Mouse (Mus musculus) heart, postnatal 14 days (tissue): ENCODE measurements around the gene Rhno1. TPM values are rescaled to one million over a fixed set of nuclear protein-coding genes. Genes with fewer than 3 reads are reported as not detected.
"Not testable (repeated sequence)": the region's sequence is repeated elsewhere in the genome, so short reads cannot be mapped to it uniquely, and the experiment has no call there.

Source experiments
- DNase-seq, 2 experiments: peaks; one replicate each; pipeline ENCODE4 v3.0.0; 2021 to 2022
- intact Hi-C: fragments of 180-260 bp; cut with DNase I; formaldehyde crosslinking; loops from one replicate; pipeline ENCODE4 v1.15.1; 2025
- long read RNA-seq, 2 experiments: library from polyadenylated mRNA; stranded (forward); transcript quantifications; one replicate each; pipeline ENCODE4 v2.0.0; 2021
- total RNA-seq, 2 experiments: library from RNA; stranded (reverse); gene quantifications; 2 replicates each; pipeline ENCODE4 v1.2.3; 2021

Rhno1 gene
- 10 to 100 TPM; 10.3 to 12.9 TPM for total RNA-seq
- long read RNA-seq, experiment 1, partial matches to known transcripts: 2 of 13 reads
- long read RNA-seq, experiment 1, other reads (novel, unspliced or antisense): 2 of 13 reads
- long read RNA-seq, experiment 2, partial matches to known transcripts: 1 of 5 reads
- long read RNA-seq, experiment 2, other reads (novel, unspliced or antisense): 1 of 5 reads

GRCm38 (mm10) chr6:128362381-128363006, at the start of gene Rhno1, which contains the start of gene Foxm1:
Gene Rhno1 (minus strand): TSS chr6:128362911.
Gene Foxm1 (plus strand): TSS chr6:128362967.
- intact Hi-C loops: no loop called here
- peak; percentile 87 to 88 for DNase-seq

- intact Hi-C loops: loop anchor here (1.0 to 5.0 kb wide), 3 partner anchors 30 to 174 kb away; no protein-coding TSS in a partner anchor
- peak; percentile 77 to 85 for DNase-seq
These were observed 48.4 kb upstream of the Rhno1 start for GRCm38 (mm10) chr6:128411115-128411514.

DNA sequence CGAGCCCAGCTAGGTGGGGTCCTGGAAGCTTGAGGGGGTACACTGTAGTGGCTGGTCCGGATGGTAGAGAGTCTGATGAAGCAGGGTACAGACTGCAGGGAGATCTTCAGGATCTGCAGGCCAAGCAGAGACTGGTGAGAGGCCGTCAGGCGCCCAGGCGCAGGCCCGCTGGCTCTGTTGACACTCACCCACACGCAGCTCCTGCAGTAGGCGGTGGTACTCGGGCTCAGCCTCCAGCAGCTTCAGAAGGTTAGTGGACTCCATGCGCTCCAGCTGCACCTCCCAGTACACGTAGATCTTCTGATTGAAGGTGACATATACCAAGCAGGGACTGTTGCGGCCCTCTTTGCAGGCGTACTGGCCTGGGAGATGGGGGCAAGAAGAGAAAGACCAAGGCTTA, 47.6 kb upstream of the Rhno1 start:
- no peak for DNase-seq
- intact Hi-C loops: loop anchor here (2.0 to 5.0 kb wide), 2 partner anchors 30 to 173 kb away; no protein-coding TSS in a partner anchor

DNA sequence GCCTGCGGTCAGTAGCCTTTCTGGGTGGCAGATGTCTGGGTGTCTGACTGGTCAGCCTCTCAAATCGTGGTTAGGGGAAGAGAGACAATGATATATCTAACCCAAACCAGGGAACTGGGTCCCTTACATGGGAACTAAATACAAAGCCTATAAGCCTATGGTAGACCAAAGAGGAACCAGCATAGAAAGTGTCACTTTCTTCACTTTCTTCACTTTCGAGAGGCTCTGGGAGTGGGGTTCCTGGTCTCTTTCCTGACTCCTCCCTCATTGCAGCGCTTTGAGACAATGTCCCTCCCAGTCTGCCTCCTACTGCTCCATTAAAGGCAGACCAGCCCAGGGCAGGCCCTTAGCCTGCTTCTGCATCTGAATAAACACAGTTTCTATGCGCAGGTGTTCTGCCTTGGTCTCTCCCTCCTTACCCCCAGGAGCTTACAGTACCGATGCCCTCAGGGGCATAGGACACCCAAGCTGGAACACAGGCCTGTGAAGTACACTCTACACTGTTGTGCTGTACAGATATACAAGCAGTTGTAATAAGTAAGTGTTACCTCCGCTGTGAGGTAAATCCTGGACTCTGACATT, 45.9 kb upstream of the Rhno1 start:
- DNase-seq: no peak
- intact Hi-C loops: loop anchor here (5.0 kb wide), 1 partner anchor 36 kb away; no protein-coding TSS in a partner anchor

DNA sequence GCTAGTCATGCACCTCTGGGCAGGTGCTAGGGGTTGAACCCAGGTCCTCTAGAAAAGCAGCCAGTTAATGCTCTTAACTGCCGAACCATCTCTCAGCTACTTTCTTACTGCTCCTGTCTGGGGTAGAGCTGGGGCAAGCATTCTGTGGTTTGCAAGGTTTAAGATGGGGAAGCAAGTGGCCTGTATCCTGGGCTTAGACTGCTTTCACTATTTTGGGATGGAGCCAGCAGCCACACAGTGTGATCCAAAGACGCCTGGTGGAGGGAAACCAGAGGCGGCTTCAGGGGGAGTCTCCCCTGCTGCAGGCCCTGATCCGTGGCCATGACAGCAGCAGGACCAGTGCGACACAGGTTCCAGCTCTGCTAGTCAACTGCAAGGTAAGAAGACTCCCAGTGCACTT, 42.0 kb upstream of the Rhno1 start:
- DNase-seq: peak in 1 of 2 experiments; percentile 16
- intact Hi-C loops: loop anchor here (5.0 kb wide), 1 partner anchor 32 kb away; no protein-coding TSS in a partner anchor

DNA sequence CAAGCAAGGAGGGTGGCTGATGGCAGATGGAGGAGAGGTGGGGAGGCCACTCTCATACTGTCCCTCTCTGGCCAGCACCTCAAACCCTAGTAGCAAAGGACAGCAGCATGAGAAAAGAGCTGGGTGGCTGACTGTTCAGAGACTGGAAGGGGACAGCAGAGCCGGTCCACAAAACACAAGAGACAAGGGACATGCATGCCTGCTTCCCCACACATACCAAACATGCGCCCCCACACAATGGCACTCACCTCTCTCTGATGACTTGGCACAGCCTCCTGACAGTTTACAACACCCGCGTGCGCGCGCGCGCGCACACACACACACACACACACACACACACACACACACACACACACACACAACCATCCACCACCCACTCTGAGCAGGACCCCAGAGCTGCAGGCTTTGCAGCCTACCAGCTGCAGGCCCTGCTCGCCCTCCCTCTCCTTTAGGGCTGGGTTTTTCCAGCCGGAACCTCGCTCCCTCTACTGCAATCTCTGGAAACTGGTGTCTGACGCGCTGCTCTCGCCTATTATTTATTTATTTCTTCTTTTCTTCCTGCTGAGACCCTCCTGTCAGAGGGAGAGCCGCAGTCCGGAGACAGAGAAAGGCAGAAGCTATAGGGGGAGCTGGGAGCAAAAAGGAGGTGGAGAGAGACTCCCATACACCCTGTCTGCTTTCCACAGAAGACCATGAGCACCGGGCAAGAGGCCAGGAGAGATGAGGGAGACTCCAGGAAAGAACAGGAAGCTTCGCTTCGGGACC, 36.9 kb upstream of the Rhno1 start:
- intact Hi-C loops: no loop called here
- DNase-seq: peak; percentile 16 to 42

DNA sequence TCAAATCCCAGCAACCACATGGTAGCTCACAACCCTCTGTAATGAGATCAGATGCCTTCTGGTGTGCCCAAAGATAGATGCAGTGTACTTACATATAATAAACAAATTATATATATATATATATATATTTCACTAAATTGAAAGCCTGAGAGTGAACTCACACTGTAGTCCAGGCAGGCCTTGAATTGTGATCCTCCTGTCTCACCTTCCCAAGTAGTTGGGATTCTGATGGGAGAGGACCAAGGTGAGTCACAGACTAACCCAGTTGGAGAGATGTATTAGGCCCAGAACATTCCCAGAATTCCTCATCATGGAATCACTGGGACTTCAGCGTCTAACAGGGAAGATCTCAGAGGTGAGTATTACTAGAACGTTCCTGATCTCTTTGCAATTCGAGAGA, 36.3 kb upstream of the Rhno1 start, which contains the start of gene Nrip2:
Gene Nrip2 (plus strand): TSS at position 301 of the 400 bp plus-strand sequence.
- DNase-seq: no peak
- intact Hi-C loops: no loop called here

DNA sequence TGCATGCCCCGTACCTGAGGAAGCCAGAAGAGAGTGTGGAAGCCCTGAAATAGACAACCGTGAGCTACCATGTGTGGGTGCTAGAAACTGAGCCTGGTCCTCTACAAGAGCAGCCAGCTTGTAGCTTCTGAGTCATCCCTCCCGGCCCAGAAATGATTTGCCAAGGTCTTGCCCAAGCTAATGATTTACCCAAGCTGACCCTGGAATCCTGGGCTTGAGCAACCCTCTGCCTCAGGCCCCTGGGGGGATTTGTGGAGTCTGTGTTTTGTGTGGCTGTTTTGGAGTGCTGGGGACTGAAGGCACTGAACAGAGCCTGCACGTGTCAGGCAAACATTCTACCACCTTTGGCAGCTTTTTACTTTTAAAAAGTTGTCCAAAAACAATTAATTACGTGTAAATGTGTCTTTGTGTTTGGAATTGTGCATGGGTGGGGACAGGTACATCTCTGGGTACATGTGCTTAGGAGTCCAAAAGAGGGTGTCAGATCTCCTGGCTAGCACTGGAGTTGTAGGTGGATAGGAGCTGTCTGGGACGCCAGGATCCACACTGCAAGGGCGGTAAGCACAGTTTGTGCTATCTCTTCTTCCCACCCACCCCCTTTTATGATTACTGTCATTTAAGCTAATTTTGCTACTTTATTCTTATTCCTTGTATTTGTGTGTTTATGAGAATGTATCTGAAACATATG, 35.0 kb upstream of the Rhno1 start:
- intact Hi-C loops: no loop called here
- DNase-seq: no peak

GRCm38 (mm10) chr6:128390683-128391082, 28.0 kb upstream of the Rhno1 start:
- intact Hi-C loops: no loop called here
- DNase-seq: no peak

GRCm38 (mm10) chr6:128389185-128389584, 26.5 kb upstream of the Rhno1 start:
- intact Hi-C loops: no loop called here
- no peak for DNase-seq

DNA sequence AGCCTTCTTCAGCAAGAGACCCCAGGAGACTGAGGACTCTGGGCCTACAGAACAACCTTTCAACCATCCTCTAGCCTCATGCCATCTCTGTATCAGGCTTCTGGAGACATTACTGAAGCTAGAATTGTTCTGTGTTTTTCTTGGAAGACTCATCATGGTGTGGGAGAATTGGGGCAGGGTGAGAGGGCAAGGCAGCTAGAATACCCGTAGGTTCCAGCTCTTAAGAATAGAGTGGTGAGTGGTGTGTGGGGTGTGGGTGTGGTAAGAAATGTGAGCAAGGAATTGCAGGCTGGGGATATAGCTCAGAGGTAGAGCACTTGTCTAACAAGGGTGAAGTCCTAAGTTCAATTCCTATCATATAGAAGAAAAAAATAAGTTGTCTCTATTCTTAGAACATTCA, 22.3 kb upstream of the Rhno1 start:
- intact Hi-C loops: no loop called here
- DNase-seq: no peak

- DNase-seq: no peak
- intact Hi-C loops: no loop called here
These were observed 21.0 kb upstream of the Rhno1 start for GRCm38 (mm10) chr6:128383752-128384151.

- DNase-seq: no peak
- intact Hi-C loops: loop anchor here (2.0 kb wide), 1 partner anchor 30 kb away; no protein-coding TSS in a partner anchor
These were observed 18.5 kb upstream of the Rhno1 start for GRCm38 (mm10) chr6:128381254-128381653.

GRCm38 (mm10) chr6:128380594-128381167, 18.0 kb upstream of the Rhno1 start:
- DNase-seq: not testable (repeated sequence)
- intact Hi-C loops: loop anchor here (2.0 kb wide), 1 partner anchor 30 kb away; no protein-coding TSS in a partner anchor

DNA sequence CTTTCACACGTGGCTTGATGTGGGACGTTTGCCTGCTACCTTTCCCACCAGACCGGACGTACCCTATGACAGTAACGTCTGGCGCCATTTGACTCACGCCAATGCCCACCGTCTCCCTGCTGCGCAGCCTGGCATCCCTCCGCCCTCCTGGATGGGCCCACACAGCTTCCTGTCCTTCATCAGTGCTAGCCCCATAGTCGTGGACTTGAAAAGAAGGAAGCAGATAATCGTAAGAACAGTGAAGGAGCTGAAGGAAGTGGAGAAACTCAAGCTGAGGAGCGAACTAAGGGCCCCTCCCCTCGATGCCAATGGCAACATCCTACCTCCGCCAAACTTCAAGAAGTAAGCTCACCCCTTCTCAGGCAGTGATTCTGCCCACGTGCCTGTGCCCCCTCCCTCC, 16.9 kb upstream of the Rhno1 start:
- no peak for DNase-seq
- intact Hi-C loops: loop anchor here (2.0 kb wide), 1 partner anchor 31 kb away; no protein-coding TSS in a partner anchor

DNA sequence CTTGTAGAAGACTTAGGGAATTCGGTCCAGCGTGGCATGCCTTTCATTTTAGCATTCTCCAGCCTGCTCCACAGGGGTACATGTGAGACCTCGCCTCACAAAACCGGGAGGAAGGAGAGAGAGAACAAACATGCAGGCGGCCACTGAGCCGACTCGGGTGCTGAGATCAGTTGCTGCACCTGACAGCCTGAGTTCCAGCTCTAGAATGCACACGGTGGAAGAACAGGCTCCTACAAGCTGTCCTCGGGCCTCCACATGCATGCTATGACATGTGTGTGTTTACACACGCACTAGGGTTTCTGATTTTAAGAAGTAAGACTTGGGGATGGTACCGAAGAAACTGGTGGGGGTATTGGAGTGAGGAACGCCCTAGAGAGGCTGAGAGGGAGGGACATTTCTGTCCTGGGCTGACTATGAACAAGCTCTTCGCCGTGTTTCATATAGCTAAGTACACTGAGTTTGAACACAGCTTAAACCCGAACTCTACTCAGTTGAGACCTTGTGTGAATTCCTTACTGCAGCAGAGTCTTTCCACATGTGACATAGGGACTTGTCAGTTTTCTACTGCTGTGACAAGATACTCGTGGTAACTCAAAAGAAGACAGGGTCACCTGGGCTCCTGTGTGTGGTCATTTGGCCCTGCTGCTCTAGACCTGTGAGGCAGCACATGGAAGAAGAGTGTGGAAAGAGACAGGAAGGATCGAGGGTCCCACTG, 13.8 kb upstream of the Rhno1 start:
- intact Hi-C loops: no loop called here

DNA sequence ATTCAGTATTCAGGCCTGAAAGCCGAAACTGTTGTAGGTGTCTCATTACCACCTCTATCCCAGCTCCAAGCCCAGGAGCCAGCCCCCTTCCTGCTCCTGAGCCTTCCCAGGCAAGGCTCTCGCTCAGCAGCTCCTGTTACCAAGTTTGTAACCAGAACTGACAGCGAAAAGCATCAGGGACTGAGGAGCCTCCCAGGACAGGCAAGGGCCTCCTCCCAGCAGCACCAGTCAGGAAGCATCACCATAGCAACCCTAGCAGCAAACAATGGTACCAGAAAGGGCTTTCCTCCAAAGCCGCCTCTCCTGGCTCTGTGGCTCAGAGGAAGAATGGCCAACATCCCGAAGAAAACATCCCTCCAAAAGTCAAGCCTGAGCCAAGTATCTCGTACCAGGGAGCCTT, 12.5 kb upstream of the Rhno1 start, which contains the start of the genes Tex52 and Gm44596:
Gene Tex52 (plus strand): TSS at position 265 of the 400 bp plus-strand sequence.
Gene Gm44596 (plus strand): TSS at position 312 of the 400 bp plus-strand sequence.
- intact Hi-C loops: no loop called here
- DNase-seq: peak; percentile 26 to 44

More for the DNA sequence above, 13.8 kb upstream of the Rhno1 start:
- no peak for DNase-seq

DNA sequence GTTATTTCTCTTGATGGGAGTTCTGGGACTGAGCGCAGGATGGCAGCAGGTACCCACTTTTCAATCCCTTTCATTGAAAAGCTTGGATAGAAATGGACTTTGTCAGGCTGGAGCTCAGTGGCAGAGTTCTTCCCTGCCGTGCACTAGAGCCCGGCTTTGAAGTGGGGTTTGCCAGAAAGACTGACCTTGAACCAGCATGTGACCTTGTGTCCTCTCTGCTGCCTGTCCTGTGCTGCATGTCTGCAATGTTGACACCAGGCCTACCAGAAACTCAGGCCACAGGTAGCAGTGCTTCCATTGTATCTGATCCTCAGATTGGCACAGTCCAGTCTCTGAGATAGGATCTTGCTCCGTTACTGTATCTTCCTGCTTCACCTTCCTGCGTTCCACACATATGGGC, 7.3 kb upstream of the Rhno1 start:
- intact Hi-C loops: loop anchor here (5.0 kb wide), 1 partner anchor 37 kb away; no protein-coding TSS in a partner anchor
- no peak for DNase-seq

- DNase-seq: no peak
- intact Hi-C loops: no loop called here
These were observed 3.8 kb upstream of the Rhno1 start for GRCm38 (mm10) chr6:128366466-128366865.
